Mouse (Mus musculus) heart, postnatal 14 days (tissue): ENCODE data around the gene Selenow. TPM values are rescaled to one million over a fixed set of nuclear protein-coding genes. Genes with fewer than 3 reads are reported as not detected.
"Not testable (repeated sequence)": the region's sequence is repeated elsewhere in the genome, so short reads cannot be mapped to it uniquely, and the experiment has no call there.

Experiments
- DNase-seq, 2 experiments: peaks; one replicate each; pipeline ENCODE4 v3.0.0; 2021 to 2022
- intact Hi-C: fragments of 180-260 bp; cut with DNase I; formaldehyde crosslinking; loops from one replicate; pipeline ENCODE4 v1.15.1; 2025
- total RNA-seq, 2 experiments: library from RNA; stranded (reverse); gene quantifications; 2 replicates each; pipeline ENCODE4 v1.2.3; 2021

Selenow gene
- total RNA-seq, 2 experiments from 2014 or later: 149 to 162 TPM

GRCm38 (mm10) chr7:15948381-15948941 is 26.3 kb upstream of the Selenow start:
- peak; percentile 92 for DNase-seq
- intact Hi-C loops: loop anchor here (1.0 kb wide), 1 partner anchor 19 kb away; the partner anchor contains the start of gene Ehd2

GRCm38 (mm10) chr7:15947653-15948260 is 25.6 kb upstream of the Selenow start:
- no peak for DNase-seq
- intact Hi-C loops: loop anchor here (1.0 kb wide), 1 partner anchor 20 kb away; the partner anchor contains the start of gene Ehd2

DNA sequence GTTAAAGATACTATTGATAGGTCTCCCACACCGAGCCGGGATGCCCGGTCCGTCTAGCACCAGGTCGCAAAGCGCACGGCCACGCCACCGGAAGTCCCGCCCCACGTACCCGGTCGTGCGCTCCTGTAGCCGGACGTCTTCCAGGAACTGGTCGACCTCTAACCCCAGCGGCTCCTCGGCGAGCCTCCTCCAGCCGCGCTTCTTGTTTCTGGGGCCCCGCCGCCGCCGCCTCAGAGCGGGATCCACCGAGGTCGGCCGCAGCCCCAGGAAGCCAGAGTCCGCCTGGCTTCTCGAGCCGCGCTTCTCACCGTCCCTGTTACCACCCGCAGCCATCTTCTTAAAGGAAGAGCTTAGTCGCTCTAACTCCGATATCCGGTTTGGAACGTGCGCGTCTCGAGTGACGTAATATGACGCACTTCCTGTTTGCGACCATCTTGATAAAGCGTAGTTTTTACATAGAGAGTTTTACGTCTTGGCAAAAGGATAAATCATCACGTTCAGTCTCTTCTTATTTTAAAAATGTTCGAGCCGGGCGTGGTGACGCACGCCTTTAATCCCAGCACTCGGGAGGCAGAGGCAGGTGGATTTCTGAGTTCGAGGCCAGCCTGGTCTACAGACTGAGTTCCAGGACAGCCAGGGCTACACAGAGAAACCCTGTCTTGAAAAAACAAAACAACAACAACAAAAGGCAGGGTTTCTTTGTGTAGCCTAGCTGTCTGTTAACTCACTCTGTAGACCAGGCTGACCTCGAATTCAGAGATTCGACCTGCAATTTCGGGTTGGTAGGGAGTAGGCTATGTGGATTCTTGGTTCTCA is 23.7 kb upstream of the Selenow start, which contains the start of gene Nop53:
TSS of gene Nop53 (minus strand) at position 354 of the 816 bp plus-strand sequence.
- DNase-seq: peak; percentile 91 to 92
- intact Hi-C loops: loop anchor here (2.0 kb wide), 1 partner anchor 15 kb away; no protein-coding TSS in a partner anchor

DNA sequence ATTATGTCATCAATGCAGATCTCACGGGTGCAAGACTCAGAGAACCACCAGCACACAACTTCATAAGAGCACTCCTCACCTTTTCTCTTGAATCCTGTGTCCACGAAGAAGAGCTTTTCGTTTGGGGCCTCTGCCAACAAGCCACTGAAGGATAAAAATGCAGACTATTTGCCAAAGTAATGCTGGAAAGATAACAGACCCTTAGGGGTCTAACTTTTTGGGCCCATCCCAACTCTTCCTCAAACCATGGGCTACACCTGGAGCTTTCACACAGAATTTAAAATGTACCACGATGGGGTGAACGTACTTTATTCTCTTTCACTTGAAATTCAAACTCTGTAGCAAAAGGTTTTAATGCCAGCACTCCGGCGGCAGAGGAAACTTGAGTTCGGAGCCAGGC is 23.0 kb upstream of the Selenow start:
- intact Hi-C loops: loop anchor here (2.0 kb wide), 1 partner anchor 14 kb away; no protein-coding TSS in a partner anchor
- no peak for DNase-seq

DNA sequence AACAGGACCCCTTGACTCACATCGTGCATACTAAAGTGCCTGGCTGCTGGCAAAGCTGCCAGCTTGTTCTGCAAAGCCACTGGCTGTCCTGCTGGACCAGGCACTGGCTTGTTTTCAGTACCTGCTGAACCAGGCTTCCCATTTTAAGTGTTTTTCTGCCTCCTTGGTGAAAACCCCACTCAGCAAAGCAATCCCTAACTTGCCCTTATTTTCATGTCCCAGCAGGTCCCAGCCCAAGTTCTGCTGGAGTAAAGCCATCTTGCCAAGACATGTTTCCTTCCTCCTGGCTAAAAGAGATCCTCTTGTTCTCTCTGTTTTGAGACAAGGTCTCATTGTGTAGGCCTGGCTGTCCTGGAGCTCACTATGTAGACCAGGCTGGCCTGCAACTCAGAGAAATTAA is 22.1 kb upstream of the Selenow start:
- intact Hi-C loops: loop anchor here (2.0 kb wide), 1 partner anchor 14 kb away; no protein-coding TSS in a partner anchor
- no peak for DNase-seq

DNA sequence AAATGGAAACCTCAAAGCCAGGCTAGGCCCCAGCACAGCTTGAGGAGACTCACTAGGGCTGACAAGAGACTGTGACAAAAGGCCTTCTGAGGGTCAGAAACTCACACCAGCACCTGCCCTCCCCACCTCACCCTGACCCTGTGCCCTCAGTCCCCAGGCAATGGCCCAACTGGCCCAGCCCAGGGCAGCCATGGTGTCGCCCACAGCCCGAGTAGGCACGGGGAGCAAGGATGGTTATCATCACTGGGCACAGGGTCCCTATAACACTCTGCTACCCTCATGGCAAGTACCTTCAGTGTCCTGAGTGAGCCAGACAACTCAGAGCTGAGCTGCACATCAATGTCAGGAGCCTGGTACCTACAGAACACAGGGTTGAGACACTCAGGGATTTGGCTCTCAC is 16.4 kb upstream of the Selenow start:
- no peak for DNase-seq
- intact Hi-C loops: no loop called here

GRCm38 (mm10) chr7:15937491-15937890 is 15.3 kb upstream of the Selenow start:
- DNase-seq: no peak
- intact Hi-C loops: no loop called here

- DNase-seq: peak; percentile 65
- intact Hi-C loops: loop anchor here (5.0 kb wide), 1 partner anchor 114 kb away; the partner anchor contains the start of gene Bicra
Observed at GRCm38 (mm10) chr7:15933437-15934359, 11.5 kb upstream of the Selenow start.

DNA sequence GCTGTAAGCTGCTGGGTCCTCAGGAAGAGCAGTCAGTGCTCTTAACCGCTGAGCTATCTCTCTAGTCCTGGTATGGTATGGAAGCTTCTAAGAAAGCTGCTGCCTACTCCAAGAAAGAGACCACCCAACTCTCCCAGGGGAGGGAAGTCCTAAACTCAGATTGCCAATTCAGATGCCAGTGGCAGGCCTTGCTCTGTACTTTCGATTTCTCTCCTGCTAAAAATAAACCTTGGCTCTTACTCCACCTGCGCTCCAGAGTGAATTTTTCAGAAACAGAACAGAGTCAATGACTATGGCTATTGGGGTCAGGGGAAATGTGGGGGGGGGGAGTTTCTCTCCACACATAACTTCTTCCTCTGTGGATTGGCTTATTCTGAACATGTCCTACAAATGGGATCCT is 9.4 kb upstream of the Selenow start:
- no peak for DNase-seq
- intact Hi-C loops: loop anchor here (2.0 to 5.0 kb wide), 3 partner anchors 13 to 116 kb away; partner anchors contain the start of genes Bicra and Ehd2

DNA sequence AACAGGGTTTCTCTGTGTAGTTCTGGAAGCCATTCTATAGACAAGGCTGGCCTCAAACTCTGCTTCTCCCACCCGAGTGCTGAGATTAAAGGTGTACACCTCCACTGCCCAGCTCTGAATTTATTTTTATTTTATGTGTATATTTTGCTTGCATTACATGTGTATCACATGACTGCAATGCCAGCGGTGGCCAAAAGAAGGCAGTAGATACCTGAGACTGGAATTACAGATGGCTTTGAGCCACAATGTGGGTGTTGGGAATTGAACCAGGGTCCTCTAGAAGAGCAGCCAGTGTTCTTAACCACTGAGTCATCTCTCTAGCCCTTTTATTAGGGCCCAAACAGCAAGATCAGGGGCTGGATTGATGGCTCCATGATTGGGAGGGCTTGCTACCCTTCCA is 8.3 kb upstream of the Selenow start:
- DNase-seq: no peak
- intact Hi-C loops: loop anchor here (2.0 to 5.0 kb wide), 3 partner anchors 14 to 117 kb away; partner anchors contain the start of genes Bicra and Ehd2

- intact Hi-C loops: loop anchor here (2.0 to 5.0 kb wide), 3 partner anchors 15 to 117 kb away; partner anchors contain the start of genes Bicra and Ehd2
- DNase-seq: peak; percentile 81 to 82
Observed at GRCm38 (mm10) chr7:15929910-15930309, 7.7 kb upstream of the Selenow start.

GRCm38 (mm10) chr7:15921796-15922195 is 406 bp downstream of the Selenow start:
- DNase-seq: peak in 1 of 2 experiments; percentile 41
- intact Hi-C loops: no loop called here

GRCm38 (mm10) chr7:15920645-15921190 is 1.5 kb downstream of the Selenow start:
- no peak for DNase-seq
- intact Hi-C loops: no loop called here

GRCm38 (mm10) chr7:15919947-15920346 is 2.3 kb downstream of the Selenow start:
- intact Hi-C loops: no loop called here
- DNase-seq: no peak

- no peak for DNase-seq
- intact Hi-C loops: no loop called here
Observed at GRCm38 (mm10) chr7:15918371-15918770, 3.8 kb downstream of the Selenow start.

DNA sequence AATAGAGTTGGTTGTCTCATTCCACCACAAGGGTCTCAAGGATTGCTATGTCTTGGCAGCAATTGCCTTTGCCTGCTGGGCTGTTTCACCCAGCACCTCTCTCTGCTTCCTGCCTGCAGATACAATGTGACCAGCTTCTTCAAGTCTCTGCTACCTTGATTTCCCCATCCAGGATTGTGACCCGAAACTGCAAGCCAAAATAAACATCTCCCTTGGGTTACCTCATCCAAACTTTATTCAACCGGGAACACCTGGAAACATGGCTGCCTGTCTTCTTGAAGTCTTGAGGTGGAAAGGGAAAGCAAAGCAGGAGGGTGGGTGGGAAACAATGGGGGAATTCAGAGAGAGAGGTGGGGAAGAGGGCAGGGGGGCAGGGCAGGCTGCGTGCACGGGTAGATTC is 5.2 kb downstream of the Selenow start:
- DNase-seq: no peak

GRCm38 (mm10) chr7:15916134-15916723 is 6.0 kb downstream of the Selenow start:
- DNase-seq: no peak
- intact Hi-C loops: no loop called here

More for the DNA sequence above, 5.2 kb downstream of the Selenow start:
- intact Hi-C loops: no loop called here

DNA sequence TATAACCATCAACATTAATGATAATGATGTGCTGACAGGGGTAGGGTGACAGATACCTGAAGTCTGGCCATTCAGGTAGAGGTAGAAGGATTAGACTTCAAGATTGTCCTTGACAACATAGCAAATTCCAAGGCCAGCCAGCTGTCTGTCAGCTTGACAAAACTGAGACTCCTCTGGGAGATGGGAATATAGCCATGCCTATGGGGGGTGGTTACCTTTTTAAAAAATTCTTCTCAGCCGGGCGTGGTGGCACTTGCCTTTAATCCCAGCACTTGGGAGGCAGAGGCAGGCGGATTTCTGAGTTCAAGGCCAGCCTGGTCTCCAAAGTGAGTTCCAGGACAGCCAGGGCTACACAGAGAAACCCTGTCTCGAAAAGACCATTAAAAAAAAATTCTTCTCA is 6.5 kb downstream of the Selenow start:
- intact Hi-C loops: not testable (repeated sequence)

GRCm38 (mm10) chr7:15914751-15915150 is 7.5 kb downstream of the Selenow start:
- intact Hi-C loops: loop anchor here (5.0 kb wide), 1 partner anchor 57 kb away; no protein-coding TSS in a partner anchor

More for the DNA sequence above, 6.5 kb downstream of the Selenow start:
- not testable (repeated sequence) for DNase-seq

More at GRCm38 (mm10) chr7:15914751-15915150, 7.5 kb downstream of the Selenow start:
- no peak for DNase-seq
